Mouse (Mus musculus): ENCODE measurements at regions not wholly inside any gene's neighbourhood (a gene's known extent, or its start where the extent isn't known, plus 50 kb on each side); places are given as distances from the start of the nearest gene placed in this dataset.
"Not testable (repeated sequence)": the region's sequence is repeated elsewhere in the genome, so short reads cannot be mapped to it uniquely, and the experiment has no call there.

DNA sequence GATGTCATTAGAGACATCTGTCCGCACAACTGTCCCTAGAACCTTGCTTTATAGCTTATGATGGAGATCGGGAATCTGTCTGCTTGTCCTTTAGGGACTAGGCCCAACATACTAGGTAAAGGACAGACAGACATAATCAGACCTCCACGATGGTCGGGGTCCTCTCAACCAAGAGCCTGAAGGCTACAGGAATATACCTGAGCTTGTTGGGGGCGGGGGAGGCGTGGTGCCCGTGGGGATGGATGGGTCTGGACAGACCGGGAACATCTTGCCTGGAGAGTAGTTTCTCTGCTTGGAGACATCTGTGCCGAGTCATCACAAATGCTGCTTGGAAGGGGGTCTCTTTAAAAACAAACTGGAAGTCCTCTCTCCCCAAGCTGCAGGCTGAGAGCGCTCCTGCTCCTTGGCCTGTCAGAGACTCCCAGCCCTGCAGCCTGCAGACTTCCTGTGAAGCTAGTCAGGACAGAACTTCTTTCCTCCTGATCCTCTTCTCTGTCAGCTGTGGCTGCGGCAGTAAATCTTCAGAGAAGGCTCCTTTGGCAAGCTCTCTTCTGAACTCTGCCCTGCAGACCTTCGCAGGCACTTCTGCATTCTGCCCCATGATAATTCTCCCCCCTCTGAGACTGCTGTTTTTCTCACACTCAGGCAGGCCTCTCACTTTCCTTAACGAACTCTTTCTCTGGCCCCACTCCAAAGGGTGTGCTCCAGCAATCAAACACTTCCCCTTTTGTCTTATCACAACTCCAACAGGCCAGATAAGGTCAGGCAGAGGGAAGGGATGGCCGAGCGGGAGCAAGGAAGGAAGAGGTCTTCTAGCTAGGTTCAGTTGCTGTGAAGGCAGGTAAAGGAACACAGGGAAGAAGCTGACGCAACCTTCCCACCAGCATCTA is 143.1 kb upstream of the Cdk6 start:
- no peaks in the 10 kb centered on the region for H3K36me3 ChIP-seq (ENCODE audit: control insufficient read depth, insufficient read depth, low read length)
- no peak overlapping the region for H3K27ac ChIP-seq (ENCODE audit: low read depth, low read length)
- H3K27me3 ChIP-seq (replicated peaks; ENCODE audit: control insufficient read depth, insufficient read depth, low read length): no peaks in the 10 kb centered on the region
- no peak overlapping the region for H3K4me2 ChIP-seq (ENCODE audit: low read length)
- no peaks in the 10 kb centered on the region for H3K4me1 ChIP-seq (ENCODE audit: control insufficient read depth, insufficient read depth, low read length)
- H3K4me3 ChIP-seq (ENCODE audit: low read depth, low read length): no peak overlapping the region
- 69% methylated on average over 16 of the region's 16 CpGs for WGBS
- no peak overlapping the region for H3K9ac ChIP-seq (ENCODE audit: low read length)
- DNase-seq (ENCODE audit: low spot score) (no peak), ATAC-seq (no peak)
- no peaks in the 10 kb centered on the region for H3K9me3 ChIP-seq (replicated peaks; ENCODE audit: control insufficient read depth, low read length)

DNA sequence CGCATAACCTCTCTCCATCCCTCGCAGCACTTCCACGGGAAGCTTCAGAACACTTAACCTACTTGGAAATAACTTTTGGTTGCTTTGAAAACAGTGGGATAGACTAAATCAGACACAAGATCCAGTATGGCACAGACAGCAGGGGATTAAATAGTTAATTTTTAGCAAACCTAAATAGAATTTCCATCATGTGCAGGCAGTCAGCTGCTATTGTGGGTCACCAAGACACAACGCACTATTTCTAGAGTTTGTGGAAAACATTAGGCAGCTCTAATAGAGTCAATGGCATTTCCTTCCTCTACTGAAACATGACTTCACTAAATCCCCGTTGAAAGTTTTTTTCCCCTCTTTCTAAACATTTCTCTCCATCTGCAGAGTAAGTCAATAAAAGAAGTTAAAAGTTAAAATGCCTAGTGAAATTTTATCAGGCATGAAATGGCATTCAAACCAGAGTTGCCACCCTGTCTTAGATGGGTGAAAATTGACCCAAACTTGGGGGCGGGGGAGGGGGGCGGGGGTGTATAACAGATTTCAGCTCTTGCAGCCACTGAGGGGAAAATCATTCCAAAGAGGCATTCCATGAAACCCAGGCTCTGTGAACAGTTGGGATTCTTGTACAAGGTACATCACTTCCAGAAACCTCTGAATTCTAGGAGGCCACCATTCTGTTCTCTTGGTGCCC is 142.3 kb upstream of the Cdk6 start:
- not testable (repeated sequence) for ATAC-seq; H3K36me3 ChIP-seq (ENCODE audit: control insufficient read depth, insufficient read depth, low read length); H3K27me3 ChIP-seq (replicated peaks; ENCODE audit: control insufficient read depth, insufficient read depth, low read length); H3K9ac ChIP-seq (ENCODE audit: low read length); H3K4me3 ChIP-seq (ENCODE audit: low read depth, low read length); DNase-seq (ENCODE audit: low spot score); H3K4me2 ChIP-seq (ENCODE audit: low read length); H3K4me1 ChIP-seq (ENCODE audit: control insufficient read depth, insufficient read depth, low read length); H3K9me3 ChIP-seq (replicated peaks; ENCODE audit: control insufficient read depth, low read length); H3K27ac ChIP-seq (ENCODE audit: low read depth, low read length)
- 76% methylated on average over 7 of the region's 7 CpGs for WGBS

DNA sequence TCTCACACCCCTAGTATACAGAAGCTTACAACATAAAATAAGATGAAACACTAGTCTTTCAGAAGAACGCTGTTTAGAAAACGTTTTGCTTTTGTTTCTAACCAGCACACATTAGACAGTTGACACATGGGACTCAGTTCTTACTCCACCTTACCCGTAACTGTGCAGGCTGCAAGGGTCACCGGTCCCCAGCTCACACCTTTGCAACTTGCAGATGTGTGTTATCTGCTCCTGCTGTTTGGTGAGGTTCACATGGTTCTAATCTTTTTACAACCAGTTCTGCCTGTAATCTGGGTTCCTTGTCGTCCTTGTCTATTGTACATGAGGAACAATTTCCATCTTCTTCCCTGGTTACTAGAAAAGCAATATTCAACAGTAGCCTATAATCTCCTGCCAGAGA is 135.1 kb upstream of the Cdk6 start:
- not testable (repeated sequence) for ATAC-seq; H3K4me3 ChIP-seq (ENCODE audit: low read depth, low read length); H3K27ac ChIP-seq (ENCODE audit: low read depth, low read length); H3K4me2 ChIP-seq (ENCODE audit: low read length); H3K4me1 ChIP-seq (ENCODE audit: control insufficient read depth, insufficient read depth, low read length); H3K36me3 ChIP-seq (ENCODE audit: control insufficient read depth, insufficient read depth, low read length); H3K27me3 ChIP-seq (replicated peaks; ENCODE audit: control insufficient read depth, insufficient read depth, low read length); H3K9me3 ChIP-seq (replicated peaks; ENCODE audit: control insufficient read depth, low read length); DNase-seq (ENCODE audit: low spot score); H3K9ac ChIP-seq (ENCODE audit: low read length)
- 88% methylated on average over 5 of the region's 5 CpGs for WGBS

DNA sequence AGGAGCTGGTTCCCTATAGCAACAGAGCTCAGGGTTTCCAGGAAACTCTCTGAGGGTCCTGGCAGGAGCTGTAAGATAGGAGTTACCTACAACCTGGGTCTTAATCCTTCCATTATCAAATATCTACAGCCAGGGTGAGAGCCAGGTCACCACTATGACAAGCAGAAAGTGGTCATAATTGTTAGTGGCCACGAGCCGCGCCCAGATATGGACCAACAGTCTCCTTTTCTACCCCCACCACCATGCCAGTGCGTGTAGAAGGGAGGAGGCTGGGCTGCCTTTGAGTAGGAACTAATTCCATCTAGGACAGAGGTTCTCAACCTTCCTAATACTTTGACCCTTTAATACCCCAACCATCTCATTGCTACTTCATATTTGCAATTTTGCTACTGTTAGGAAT is 133.0 kb upstream of the Cdk6 start:
- H3K4me3 ChIP-seq (ENCODE audit: low read depth, low read length); H3K36me3 ChIP-seq (ENCODE audit: control insufficient read depth, insufficient read depth, low read length); H3K4me1 ChIP-seq (ENCODE audit: control insufficient read depth, insufficient read depth, low read length); H3K27ac ChIP-seq (ENCODE audit: low read depth, low read length); H3K4me2 ChIP-seq (ENCODE audit: low read length); H3K9ac ChIP-seq (ENCODE audit: low read length); ATAC-seq; H3K9me3 ChIP-seq (replicated peaks; ENCODE audit: control insufficient read depth, low read length); H3K27me3 ChIP-seq (replicated peaks; ENCODE audit: control insufficient read depth, insufficient read depth, low read length); DNase-seq (ENCODE audit: low spot score): not testable (repeated sequence)
- 78% methylated on average over 4 of the region's 4 CpGs for WGBS

DNA sequence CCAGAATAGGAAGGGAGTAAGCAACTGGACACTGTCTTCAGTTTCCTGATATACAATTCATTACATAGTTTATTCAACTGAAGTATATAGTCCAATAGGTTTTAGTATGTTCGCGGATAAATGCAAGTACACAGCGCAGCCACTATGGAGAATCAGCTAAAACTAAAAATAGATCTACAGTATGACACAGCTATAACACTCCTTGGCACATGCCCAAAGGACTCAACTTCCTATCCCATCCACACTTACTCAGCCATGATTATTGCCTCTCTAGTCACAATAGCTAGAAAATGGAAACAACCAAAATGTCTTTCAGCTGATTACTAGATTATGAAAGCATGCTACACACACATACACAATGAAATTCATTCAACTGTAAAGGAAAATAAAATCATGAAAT is 130.0 kb upstream of the Cdk6 start:
- H3K4me2 ChIP-seq (ENCODE audit: low read length): no peak overlapping the region
- H3K36me3 ChIP-seq (ENCODE audit: control insufficient read depth, insufficient read depth, low read length): no peaks in the 10 kb centered on the region
- no peak overlapping the region for H3K9ac ChIP-seq (ENCODE audit: low read length)
- DNase-seq (ENCODE audit: low spot score) (no peak), ATAC-seq (no peak)
- over 99% methylated on average over 3 of the region's 3 CpGs for WGBS
- no peak overlapping the region for H3K4me3 ChIP-seq (ENCODE audit: low read depth, low read length)
- no peaks in the 10 kb centered on the region for H3K4me1 ChIP-seq (ENCODE audit: control insufficient read depth, insufficient read depth, low read length)
- H3K9me3 ChIP-seq (replicated peaks; ENCODE audit: control insufficient read depth, low read length): no peaks in the 10 kb centered on the region
- no peaks in the 10 kb centered on the region for H3K27me3 ChIP-seq (replicated peaks; ENCODE audit: control insufficient read depth, insufficient read depth, low read length)
- no peak overlapping the region for H3K27ac ChIP-seq (ENCODE audit: low read depth, low read length)

DNA sequence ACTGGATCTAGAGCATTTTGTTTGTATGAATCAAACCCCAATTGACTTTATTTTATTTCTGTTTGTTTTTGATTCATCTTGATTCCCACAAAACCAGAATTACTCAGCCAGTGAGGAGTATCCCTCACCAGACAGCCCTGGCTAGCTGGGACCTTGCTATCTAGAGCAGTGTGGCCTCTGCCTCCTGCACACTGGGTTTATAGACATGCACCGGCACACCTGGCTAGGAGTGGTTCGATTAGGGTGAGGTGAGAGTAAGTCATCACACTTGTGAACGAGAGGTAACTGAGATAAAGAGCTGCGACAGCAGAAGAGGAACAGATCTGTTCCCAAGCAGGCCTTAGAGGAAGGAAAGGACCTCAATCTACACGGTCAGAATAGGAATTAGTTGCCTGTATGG is 125.2 kb upstream of the Cdk6 start:
- Histone ChIP-seq H3K27me3 (replicated peaks; ENCODE audit: control insufficient read depth, insufficient read depth, low read length) (no peaks in the 10 kb centered on the region), H3K9me3 (replicated peaks; ENCODE audit: control insufficient read depth, low read length) (no peaks in the 10 kb centered on the region), H3K36me3 (ENCODE audit: control insufficient read depth, insufficient read depth, low read length) (no peaks in the 10 kb centered on the region), H3K4me2 (ENCODE audit: low read length) (no peak overlapping the region), H3K27ac (ENCODE audit: low read depth, low read length) (no peak overlapping the region), H3K4me3 (ENCODE audit: low read depth, low read length) (no peak overlapping the region), H3K9ac (ENCODE audit: low read length) (no peak overlapping the region), H3K4me1 (ENCODE audit: control insufficient read depth, insufficient read depth, low read length) (no peaks in the 10 kb centered on the region)
- 88% methylated on average over 5 of the region's 5 CpGs for WGBS
- ATAC-seq (no peak), DNase-seq (ENCODE audit: low spot score) (no peak)

DNA sequence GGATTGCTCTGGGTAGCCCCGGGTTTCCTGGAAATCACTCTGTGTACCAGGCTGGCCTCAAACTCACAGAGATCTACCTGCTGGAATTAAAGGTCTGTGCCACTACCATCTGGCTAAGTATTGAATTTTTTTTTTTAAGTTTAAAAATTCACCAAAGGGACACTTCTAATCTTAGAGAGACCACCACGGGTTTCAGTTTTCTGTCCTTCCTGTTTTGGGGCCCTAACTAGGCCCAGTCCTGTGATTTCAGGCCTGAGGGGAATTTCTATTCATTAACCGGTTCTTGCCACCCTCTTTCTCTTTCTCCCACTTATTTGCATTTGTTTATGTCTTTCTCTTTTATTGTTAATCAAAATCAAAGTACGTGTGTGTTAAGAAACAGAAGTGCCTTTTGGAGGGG is 122.1 kb upstream of the Cdk6 start:
- Histone ChIP-seq H3K9me3 (replicated peaks; ENCODE audit: control insufficient read depth, low read length) (no peaks in the 10 kb centered on the region), H3K27me3 (replicated peaks; ENCODE audit: control insufficient read depth, insufficient read depth, low read length) (no peaks in the 10 kb centered on the region), H3K4me3 (ENCODE audit: low read depth, low read length) (no peak overlapping the region), H3K36me3 (ENCODE audit: control insufficient read depth, insufficient read depth, low read length) (no peaks in the 10 kb centered on the region), H3K4me2 (ENCODE audit: low read length) (no peak overlapping the region), H3K27ac (ENCODE audit: low read depth, low read length) (no peak overlapping the region), H3K9ac (ENCODE audit: low read length) (no peak overlapping the region), H3K4me1 (ENCODE audit: control insufficient read depth, insufficient read depth, low read length) (no peaks in the 10 kb centered on the region)
- 27% methylated on average over 4 of the region's 4 CpGs for WGBS
- DNase-seq (ENCODE audit: low spot score): no peak
- no peak for ATAC-seq

DNA sequence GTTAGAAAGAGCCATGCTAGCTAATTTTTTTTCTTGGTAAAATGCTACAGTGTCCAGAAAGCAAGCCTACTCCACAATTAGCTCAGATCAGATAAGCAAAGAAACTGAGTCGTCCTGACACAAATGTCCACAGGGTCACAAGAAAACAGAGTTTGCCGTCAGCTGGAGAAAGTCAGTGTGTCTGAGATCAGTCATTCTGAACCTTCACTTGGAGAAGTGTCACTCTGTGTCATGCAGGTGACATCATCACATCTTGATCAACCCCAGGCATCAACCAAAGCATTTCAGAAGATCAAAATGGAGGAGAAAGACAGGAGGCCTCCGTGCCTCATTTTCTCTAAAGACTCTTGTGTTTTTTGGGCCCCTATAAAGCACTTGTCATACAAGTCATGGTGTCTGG is 121.5 kb upstream of the Cdk6 start:
- no peak overlapping the region for H3K27ac ChIP-seq (ENCODE audit: low read depth, low read length)
- no peaks in the 10 kb centered on the region for H3K9me3 ChIP-seq (replicated peaks; ENCODE audit: control insufficient read depth, low read length)
- H3K36me3 ChIP-seq (ENCODE audit: control insufficient read depth, insufficient read depth, low read length): no peaks in the 10 kb centered on the region
- H3K27me3 ChIP-seq (replicated peaks; ENCODE audit: control insufficient read depth, insufficient read depth, low read length): no peaks in the 10 kb centered on the region
- no peak overlapping the region for H3K9ac ChIP-seq (ENCODE audit: low read length)
- no peaks in the 10 kb centered on the region for H3K4me1 ChIP-seq (ENCODE audit: control insufficient read depth, insufficient read depth, low read length)
- no peak overlapping the region for H3K4me3 ChIP-seq (ENCODE audit: low read depth, low read length)
- ATAC-seq (no peak), DNase-seq (ENCODE audit: low spot score) (no peak)
- WGBS: 73% methylated on average over 3 of the region's 3 CpGs
- no peak overlapping the region for H3K4me2 ChIP-seq (ENCODE audit: low read length)

DNA sequence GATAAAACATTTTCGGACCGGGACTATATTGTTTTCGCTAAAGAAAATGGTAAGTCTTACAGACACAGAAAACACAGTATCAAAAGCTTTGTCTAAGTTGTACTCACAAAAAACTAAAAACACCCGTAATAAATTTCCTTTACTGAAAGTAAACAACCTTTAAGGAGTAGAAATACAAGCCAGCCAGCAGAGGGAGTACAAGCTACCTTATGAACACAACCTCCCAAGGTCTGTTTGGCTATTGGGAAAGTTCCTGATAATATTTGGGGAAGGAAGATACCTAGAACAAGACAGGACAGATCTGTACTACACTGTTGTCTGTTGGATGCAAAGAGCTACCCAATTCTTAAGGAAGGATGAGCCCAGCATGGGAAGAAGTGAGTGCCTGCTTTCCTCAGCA is 117.5 kb upstream of the Cdk6 start:
- not testable (repeated sequence) for H3K9ac ChIP-seq (ENCODE audit: low read length); H3K4me3 ChIP-seq (ENCODE audit: low read depth, low read length); H3K27ac ChIP-seq (ENCODE audit: low read depth, low read length); H3K4me1 ChIP-seq (ENCODE audit: control insufficient read depth, insufficient read depth, low read length); ATAC-seq; H3K4me2 ChIP-seq (ENCODE audit: low read length); H3K27me3 ChIP-seq (replicated peaks; ENCODE audit: control insufficient read depth, insufficient read depth, low read length); H3K9me3 ChIP-seq (replicated peaks; ENCODE audit: control insufficient read depth, low read length); H3K36me3 ChIP-seq (ENCODE audit: control insufficient read depth, insufficient read depth, low read length)
- 72% methylated on average over 4 of the region's 4 CpGs for WGBS
- DNase-seq (ENCODE audit: low spot score): peak; percentile 56

All from forebrain, embryonic 14.5 days (tissue).